Mouse (Mus musculus) forebrain, embryonic 11.5 days (tissue): ENCODE measurements around the gene Zswim3. TPM values are rescaled to one million over a fixed set of nuclear protein-coding genes. Genes with fewer than 3 reads are reported as not detected.

Experiments used
- ATAC-seq: fragments of 200-750 bp; cut with Nextera tagmentation; replicated peaks from 2 replicates; pipeline ENCODE4 v1.8.0; 2017; ENCODE audit warnings: moderate TSS enrichment; ENCODE audit not compliant: low FRiP score
- DNase-seq: peaks from one replicate; pipeline ENCODE4 v3.0.0-alpha.2; 2017; ENCODE audit warnings: low spot score
- H3K27ac ChIP-seq: fragments of 300-500 bp; sonication (generic); 2 replicates; pipeline ENCODE4 v1.5.1; 2014; ENCODE audit warnings: low read depth, low read length
- H3K27me3 ChIP-seq: fragments of 300-500 bp; sonication (generic); 2 replicates; pipeline ENCODE4 v1.6.1; 2014; ENCODE audit warnings: mild to moderate bottlenecking, low read length, mixed read lengths; ENCODE audit not compliant: control insufficient read depth, insufficient read depth
- H3K36me3 ChIP-seq: fragments of 300-500 bp; sonication (generic); 2 replicates; pipeline ENCODE4 v1.6.1; 2014; ENCODE audit warnings: mild to moderate bottlenecking, low read length, moderate library complexity, mixed read lengths; ENCODE audit not compliant: control insufficient read depth, insufficient read depth
- H3K4me1 ChIP-seq: fragments of 300-500 bp; sonication (generic); replicated peaks from 2 replicates; pipeline ENCODE4 v1.6.1; 2014; ENCODE audit warnings: low read length, mixed read lengths; ENCODE audit not compliant: control insufficient read depth, insufficient read depth
- H3K4me2 ChIP-seq: fragments of 300-500 bp; sonication (generic); 2 replicates; pipeline ENCODE4 v1.6.1; 2014; ENCODE audit warnings: low read depth, mild to moderate bottlenecking, low read length, moderate library complexity, mixed read lengths; ENCODE audit not compliant: severe bottlenecking
- H3K4me3 ChIP-seq: fragments of 300-500 bp; sonication (generic); 2 replicates; pipeline ENCODE4 v1.5.1; 2014; ENCODE audit warnings: low read depth, low read length
- H3K9ac ChIP-seq: fragments of 300-500 bp; sonication (generic); 2 replicates; pipeline ENCODE4 v1.6.1; 2014; ENCODE audit warnings: low read length
- H3K9me3 ChIP-seq: fragments of 300-500 bp; sonication (generic); 2 replicates; pipeline ENCODE4 v1.6.1; 2016; ENCODE audit warnings: low read length, mixed read lengths; ENCODE audit not compliant: control insufficient read depth
- whole genome bisulfite sequencing: fragments of 180-500 bp; shearing (Covaris S2); extraction: QIAGEN DNeasy Blood & Tissue Kit; methylation state at CpG from one replicate; pipeline ENCODE4 v1.1.7; 2014; 5-methylcytosine and 5-hydroxymethylcytosine counted together
- polyA plus RNA-seq: library from polyadenylated mRNA; unstranded; fragments of >200 nt; fragmentation: Nextera tagmentation; extraction: Ambion mirVana; gene quantifications from 2 replicates; pipeline ENCODE4 v1.2.1, GENCODE M21; 2014

Gene Zswim3
- polyA plus RNA-seq, 1 experiment from 2014 or later, result 10.2 TPM

- ATAC-seq (no peak), DNase-seq (no peak)
- Histone ChIP-seq H3K4me1 (no peaks in the 10 kb centered on the region), H3K36me3 (no peaks in the 10 kb centered on the region), H3K27ac (no peak overlapping the region), H3K9me3 (no peaks in the 10 kb centered on the region; the same call in 1 of the 2 replicates), H3K9ac (no peak overlapping the region), H3K27me3 (no peaks in the 10 kb centered on the region), H3K4me2 (no peak overlapping the region), H3K4me3 (no peak overlapping the region)
- WGBS, result 88% methylated on average over 7 of the region's 7 CpGs
Observed at GRCm38 (mm10) chr2:164867566-164867965, 62.7 kb downstream of the Zswim3 start.

- Histone ChIP-seq H3K4me3 (no peak overlapping the region), H3K27me3 (no peaks in the 10 kb centered on the region), H3K4me1 (no peaks in the 10 kb centered on the region), H3K4me2 (no peak overlapping the region), H3K9me3 (no peaks in the 10 kb centered on the region; the same call in 1 of the 2 replicates), H3K9ac (no peak overlapping the region), H3K36me3 (no peaks in the 10 kb centered on the region), H3K27ac (no peak overlapping the region)
- DNase-seq (no peak), ATAC-seq (no peak)
- WGBS, result 83% methylated on average over 7 of the region's 7 CpGs
Observed at GRCm38 (mm10) chr2:164868491-164868890, 63.6 kb downstream of the Zswim3 start.

Other genes starting within 250 kb of the Zswim3 start
- 35.1 and 44.4 TPM in 2 replicates for gene Wfdc2, start 242.7 kb upstream of the Zswim3 start, polyA plus RNA-seq
- not detected in 2 replicates for gene Spint3, start 231.6 kb upstream of the Zswim3 start, polyA plus RNA-seq
- not detected in 2 replicates for gene Wfdc6a, start 219.7 kb upstream of the Zswim3 start, polyA plus RNA-seq
- gene Eppin, start 211.5 kb upstream of the Zswim3 start, polyA plus RNA-seq, result not detected in 2 replicates
- not detected in 2 replicates for gene Wfdc6b, start 191.6 kb upstream of the Zswim3 start, polyA plus RNA-seq
- gene Wfdc8, start 191.5 kb upstream of the Zswim3 start, polyA plus RNA-seq, result not detected in 2 replicates
- not detected in 2 replicates for gene Wfdc16, start 166.3 kb upstream of the Zswim3 start, polyA plus RNA-seq
- not detected in 2 replicates for gene Wfdc10, start 149.1 kb upstream of the Zswim3 start, polyA plus RNA-seq
- gene Wfdc9, start 148.5 kb upstream of the Zswim3 start, polyA plus RNA-seq, result not detected in 2 replicates
- gene Wfdc11, start 131.0 kb upstream of the Zswim3 start, polyA plus RNA-seq, result not detected in 2 replicates
- not detected in 2 replicates for gene Wfdc13, start 120.0 kb upstream of the Zswim3 start, polyA plus RNA-seq
- gene Spint4, start 106.6 kb upstream of the Zswim3 start, polyA plus RNA-seq, result not detected in 2 replicates
- not detected in 2 replicates for gene Spint5, start 89.8 kb upstream of the Zswim3 start, polyA plus RNA-seq
- 0.71 and 0.91 TPM in 2 replicates for gene Wfdc3, start 59.2 kb upstream of the Zswim3 start, polyA plus RNA-seq
- 80.3 and 80.4 TPM in 2 replicates for gene Dnttip1, start 59.1 kb upstream of the Zswim3 start, polyA plus RNA-seq
- gene Ube2c, start 35.2 kb upstream of the Zswim3 start, polyA plus RNA-seq, result 677 and 686 TPM in 2 replicates
- gene Tnnc2, start 25.1 kb upstream of the Zswim3 start, polyA plus RNA-seq, result not detected in 2 replicates
- gene Snx21, start 19.3 kb upstream of the Zswim3 start, polyA plus RNA-seq, result 13.1 and 13.2 TPM in 2 replicates
- gene Acot8, start 216 bp upstream of the Zswim3 start, polyA plus RNA-seq, result 14.1 and 15.0 TPM in 2 replicates
- 26.4 and 29.9 TPM in 2 replicates for gene Zswim1, start 17.6 kb downstream of the Zswim3 start, polyA plus RNA-seq
- not detected in 2 replicates for gene Spata25, start 23.4 kb downstream of the Zswim3 start, polyA plus RNA-seq
- 82.4 and 83.3 TPM in 2 replicates for gene Ctsa, start 27.8 kb downstream of the Zswim3 start, polyA plus RNA-seq
- 3.2 and 4.5 TPM in 2 replicates for gene Neurl2, start 28.4 kb downstream of the Zswim3 start, polyA plus RNA-seq
- gene Pltp, start 52.6 kb downstream of the Zswim3 start, polyA plus RNA-seq, result 43.2 and 50.1 TPM in 2 replicates
- gene Pcif1, start 74.2 kb downstream of the Zswim3 start, polyA plus RNA-seq, result 81.9 and 84.5 TPM in 2 replicates
- 18.0 TPM in 2 replicates for gene Zfp335, start 106.7 kb downstream of the Zswim3 start, polyA plus RNA-seq
- 0.71 and 1.0 TPM in 2 replicates for gene Mmp9, start 135.7 kb downstream of the Zswim3 start, polyA plus RNA-seq
- 1.6 and 2.6 TPM in 2 replicates for gene Slc12a5, start 155.7 kb downstream of the Zswim3 start, polyA plus RNA-seq
- 113 and 114 TPM in 2 replicates for gene Ncoa5, start 229.8 kb downstream of the Zswim3 start, polyA plus RNA-seq